Mouse (Mus musculus) neural tube, embryonic 13.5 days (tissue): ENCODE measurements at regions not wholly inside any gene's neighbourhood (a gene's known extent, or its start where the extent isn't known, plus 50 kb on each side); places are given as distances from the start of the nearest gene placed in this dataset.

Source experiments
- ATAC-seq: fragments of 200-750 bp; cut with Nextera tagmentation; 2 replicates; pipeline ENCODE4 v1.8.0; 2017; ENCODE audit warnings: low read depth, mild to moderate bottlenecking, moderate TSS enrichment, moderate library complexity
- H3K27ac ChIP-seq: fragments of 300-500 bp; sonication (generic); replicated peaks from 2 replicates; pipeline ENCODE4 v1.5.1; 2015; ENCODE audit warnings: moderate library complexity, mild to moderate bottlenecking, inconsistent platforms
- H3K27me3 ChIP-seq: fragments of 300-500 bp; sonication (generic); 2 replicates; pipeline ENCODE4 v1.6.1; 2015; ENCODE audit warnings: mild to moderate bottlenecking, inconsistent platforms
- H3K36me3 ChIP-seq: fragments of 300-500 bp; sonication (generic); 2 replicates; pipeline ENCODE4 v1.6.1; 2015; ENCODE audit warnings: mild to moderate bottlenecking, inconsistent platforms
- H3K4me1 ChIP-seq: fragments of 300-500 bp; sonication (generic); replicated peaks from 2 replicates; pipeline ENCODE4 v1.6.1; 2015; ENCODE audit warnings: inconsistent platforms
- H3K4me2 ChIP-seq: fragments of 300-500 bp; sonication (generic); 2 replicates; pipeline ENCODE4 v1.6.1; 2015; ENCODE audit warnings: inconsistent platforms, mild to moderate bottlenecking, moderate library complexity
- H3K4me3 ChIP-seq: fragments of 300-500 bp; sonication (generic); 2 replicates; pipeline ENCODE4 v1.5.1; 2015; ENCODE audit warnings: mild to moderate bottlenecking, inconsistent platforms
- H3K9ac ChIP-seq: fragments of 300-500 bp; sonication (generic); 2 replicates; pipeline ENCODE4 v1.6.1; 2015; ENCODE audit warnings: moderate library complexity, mild to moderate bottlenecking, inconsistent platforms
- H3K9me3 ChIP-seq: fragments of 300-500 bp; sonication (generic); 2 replicates; pipeline ENCODE4 v1.6.1; 2016; ENCODE audit warnings: inconsistent platforms
- WGBS: fragments of 180-500 bp; shearing (Covaris S2); methylation state at CpG from one replicate; pipeline ENCODE4 v1.1.7; 2015; 5-methylcytosine and 5-hydroxymethylcytosine counted together

DNA sequence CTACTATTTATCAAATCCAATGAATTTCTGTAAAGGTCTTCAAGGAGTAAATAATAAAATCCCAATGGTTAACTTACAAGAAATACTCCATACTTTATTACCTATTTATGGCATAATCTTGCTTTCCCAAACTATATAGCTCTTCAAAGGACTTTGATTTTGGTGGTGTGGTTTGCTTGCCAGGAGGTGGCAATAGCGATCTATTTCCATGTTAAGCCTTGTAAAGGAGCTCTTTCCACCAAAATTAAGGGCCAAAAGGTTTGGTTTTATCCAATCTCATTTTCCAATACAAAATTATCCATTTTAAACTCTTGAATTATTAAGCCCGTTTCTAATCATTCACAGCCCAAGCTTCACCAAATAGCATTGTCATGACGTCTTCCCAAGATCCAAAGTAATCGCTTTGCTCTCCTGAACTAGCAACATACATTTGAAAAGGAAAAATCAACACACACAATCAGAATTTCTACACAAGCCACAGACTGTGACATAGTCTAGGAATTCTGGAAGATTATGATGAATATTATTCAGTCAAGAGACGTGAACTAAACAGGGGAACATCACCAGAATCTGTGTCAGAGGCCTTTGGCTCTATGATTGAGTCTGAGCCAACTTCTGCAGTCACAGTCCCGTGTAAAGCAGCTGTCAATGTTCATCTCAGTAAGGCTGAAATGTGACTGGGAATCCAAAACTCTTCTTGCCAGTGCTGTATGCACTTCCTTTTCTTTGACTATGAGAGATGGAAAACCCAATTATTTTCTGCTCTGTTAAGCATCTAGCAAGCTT is 986.9 kb downstream of the Tbl1xr1 start:
- Histone ChIP-seq H3K9ac (no peak overlapping the region), H3K27ac (no peak overlapping the region), H3K4me3 (no peak overlapping the region), H3K9me3 (no peaks in the 10 kb centered on the region), H3K27me3 (no peaks in the 10 kb centered on the region), H3K4me2 (no peak overlapping the region), H3K4me1 (no peaks in the 10 kb centered on the region), H3K36me3 (no peaks in the 10 kb centered on the region)
- no peak for ATAC-seq
- 72% methylated on average over 6 of the region's 6 CpGs for WGBS

DNA sequence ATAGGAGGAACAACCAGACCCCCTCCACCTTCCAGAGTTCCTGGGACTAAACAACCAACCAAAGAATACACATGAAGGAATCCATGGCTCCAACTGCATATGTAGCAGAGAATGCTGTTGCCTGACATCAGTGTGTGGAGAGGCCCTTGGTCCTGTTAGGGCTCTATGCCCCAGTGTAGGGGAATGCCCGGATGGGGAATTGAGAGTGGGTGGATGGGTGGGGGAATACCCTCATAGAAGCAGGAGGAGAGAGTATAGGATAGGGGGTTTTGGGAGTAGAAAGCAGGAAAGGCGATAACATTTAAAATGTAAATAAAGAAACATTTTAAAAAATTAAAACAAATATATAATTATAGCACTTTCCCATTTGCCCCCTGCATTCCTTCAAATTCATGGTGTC is 995.0 kb downstream of the Tbl1xr1 start:
- Histone ChIP-seq H3K27me3 (no peaks in the 10 kb centered on the region), H3K27ac (no peak overlapping the region)
- 83% methylated on average over 2 of the region's 2 CpGs for WGBS

More for the DNA sequence above, 995.0 kb downstream of the Tbl1xr1 start:
- H3K36me3 ChIP-seq = no peaks in the 10 kb centered on the region
- no peak for ATAC-seq
- no peaks in the 10 kb centered on the region for H3K9me3 ChIP-seq
- H3K9ac ChIP-seq = no peak overlapping the region
- no peak overlapping the region for H3K4me3 ChIP-seq
- H3K4me2 ChIP-seq = no peak overlapping the region
- no peaks in the 10 kb centered on the region for H3K4me1 ChIP-seq
